Mouse (Mus musculus) C2C12 (cell line): Measurements from ENCODE around the gene Sele.

Experiments
- CTCF ChIP-seq: IDR thresholded peaks from one replicate; pipeline ENCODE4 v1.5.1; 2011; ENCODE audit not compliant: control insufficient read depth, insufficient read depth, insufficient read length
- MAX ChIP-seq: IDR thresholded peaks from one replicate; pipeline ENCODE4 v1.6.1; 2011; ENCODE audit warnings: mild to moderate bottlenecking, control low read depth

DNA sequence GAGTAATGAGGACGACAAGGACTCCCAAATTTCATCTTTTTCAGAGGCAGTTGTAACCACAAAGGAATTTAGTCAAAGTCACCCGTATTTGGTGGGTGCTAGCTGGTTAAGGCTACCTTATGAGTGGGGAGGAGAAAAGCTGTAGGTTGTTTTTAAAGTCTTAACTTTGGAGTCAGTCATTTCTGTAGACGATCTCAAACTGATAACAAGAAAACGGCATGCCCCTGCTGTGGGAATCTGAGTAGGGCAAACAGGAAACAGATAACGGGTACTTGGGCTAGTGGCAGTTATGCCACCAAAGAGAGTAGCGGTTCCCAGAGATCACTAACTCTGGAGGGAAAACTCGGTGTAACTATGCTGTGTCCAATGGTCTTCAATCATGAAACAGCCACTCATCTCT lies 25.8 kb downstream of the Sele start:
- no peak for TF ChIP-seq CTCF
- no peak for TF ChIP-seq MAX
